Mouse (Mus musculus) limb, embryonic 12.5 days (tissue): ENCODE results near the gene Olfr1440. TPM values are rescaled to one million over a fixed set of nuclear protein-coding genes. Genes with fewer than 3 reads are reported as not detected.

Experiments used
- ATAC-seq: fragments of 200-750 bp; cut with Nextera tagmentation; 2 replicates; pipeline ENCODE4 v1.8.0; 2017; ENCODE audit warnings: low read depth, moderate TSS enrichment; ENCODE audit not compliant: insufficient number of reproducible peaks, insufficient read depth, low FRiP score, low TSS enrichment
- H3K27ac ChIP-seq: fragments of 300-500 bp; sonication (generic); 2 replicates; pipeline ENCODE4 v1.5.1; 2016; ENCODE audit warnings: mild to moderate bottlenecking, moderate library complexity
- H3K27me3 ChIP-seq: fragments of 300-500 bp; sonication (generic); 2 replicates; pipeline ENCODE4 v1.6.1; 2016; ENCODE audit warnings: mild to moderate bottlenecking, moderate library complexity
- H3K36me3 ChIP-seq: fragments of 300-500 bp; sonication (generic); 2 replicates; pipeline ENCODE4 v1.6.1; 2016; ENCODE audit warnings: mild to moderate bottlenecking, moderate library complexity
- H3K4me1 ChIP-seq: fragments of 300-500 bp; sonication (generic); replicated peaks from 2 replicates; pipeline ENCODE4 v1.6.1; 2016
- H3K4me2 ChIP-seq: fragments of 300-500 bp; sonication (generic); 2 replicates; pipeline ENCODE4 v1.6.1; 2016; ENCODE audit warnings: mild to moderate bottlenecking, moderate library complexity
- H3K4me3 ChIP-seq: fragments of 300-500 bp; sonication (generic); replicated peaks from 2 replicates; pipeline ENCODE4 v1.5.1; 2016; ENCODE audit warnings: mild to moderate bottlenecking
- H3K9ac ChIP-seq: fragments of 300-500 bp; sonication (generic); replicated peaks from 2 replicates; pipeline ENCODE4 v1.6.1; 2016; ENCODE audit warnings: mild to moderate bottlenecking, moderate library complexity
- H3K9me3 ChIP-seq: fragments of 300-500 bp; sonication (generic); 2 replicates; pipeline ENCODE4 v1.6.1; 2016; ENCODE audit warnings: mild to moderate bottlenecking, moderate library complexity
- WGBS: fragments of 180-500 bp; shearing (Covaris S2); methylation state at CpG from one replicate; pipeline ENCODE4 v1.1.7; 2016; 5-methylcytosine and 5-hydroxymethylcytosine counted together
- polyA plus RNA-seq: library from polyadenylated mRNA; unstranded; fragments of >200 nt; fragmentation: Nextera tagmentation; extraction: Ambion mirVana; gene quantifications from 2 replicates; pipeline ENCODE4 v1.2.1, GENCODE M21; 2016

Gene Olfr1440
- polyA plus RNA-seq, 1 experiment from 2014 or later = not detected

- Histone ChIP-seq H3K9me3 (no peaks in the 10 kb centered on the region), H3K4me3 (no peak overlapping the region), H3K36me3 (no peaks in the 10 kb centered on the region), H3K27me3 (no peaks in the 10 kb centered on the region), H3K4me2 (no peak overlapping the region), H3K27ac (no peak overlapping the region), H3K4me1 (no peaks in the 10 kb centered on the region), H3K9ac (no peak overlapping the region)
- 84% methylated on average over 4 of the region's 4 CpGs for WGBS
- no peak for ATAC-seq
These were observed 48.9 kb downstream of the Olfr1440 start for GRCm38 (mm10) chr19:12435750-12436524.

- H3K27me3 ChIP-seq = no peaks in the 10 kb centered on the region
- H3K27ac ChIP-seq = no peak overlapping the region
- H3K9ac ChIP-seq = no peak overlapping the region
- no peak overlapping the region for H3K4me2 ChIP-seq
- H3K36me3 ChIP-seq = no peaks in the 10 kb centered on the region
- no peaks in the 10 kb centered on the region for H3K9me3 ChIP-seq
- 42% methylated on average over 1 of the region's 1 CpGs for WGBS
- H3K4me3 ChIP-seq = no peak overlapping the region
- no peak for ATAC-seq
- H3K4me1 ChIP-seq = no peaks in the 10 kb centered on the region
These were observed 52.5 kb downstream of the Olfr1440 start for GRCm38 (mm10) chr19:12439581-12439980.

GRCm38 (mm10) chr19:12440103-12440725, 53.1 kb downstream of the Olfr1440 start:
- H3K4me1 ChIP-seq = no peaks in the 10 kb centered on the region
- H3K27me3 ChIP-seq = no peaks in the 10 kb centered on the region
- WGBS = 75% methylated on average over 5 of the region's 5 CpGs
- H3K4me3 ChIP-seq = no peak overlapping the region
- no peak overlapping the region for H3K4me2 ChIP-seq
- no peaks in the 10 kb centered on the region for H3K36me3 ChIP-seq
- H3K9ac ChIP-seq = no peak overlapping the region
- H3K27ac ChIP-seq = no peak overlapping the region
- H3K9me3 ChIP-seq = no peaks in the 10 kb centered on the region
- no peak for ATAC-seq

- 76% methylated on average over 4 of the region's 4 CpGs for WGBS
- Histone ChIP-seq H3K9me3 (no peaks in the 10 kb centered on the region), H3K4me2 (no peak overlapping the region), H3K27ac (no peak overlapping the region), H3K4me3 (no peak overlapping the region), H3K36me3 (no peaks in the 10 kb centered on the region), H3K4me1 (no peaks in the 10 kb centered on the region), H3K9ac (no peak overlapping the region), H3K27me3 (no peaks in the 10 kb centered on the region)
- no peak for ATAC-seq
These were observed 55.5 kb downstream of the Olfr1440 start for GRCm38 (mm10) chr19:12442560-12442959.

GRCm38 (mm10) chr19:12445014-12445413, 57.9 kb downstream of the Olfr1440 start:
- H3K4me1 ChIP-seq = no peaks in the 10 kb centered on the region
- no peak overlapping the region for H3K4me3 ChIP-seq
- no peaks in the 10 kb centered on the region for H3K9me3 ChIP-seq
- 82% methylated on average over 3 of the region's 3 CpGs for WGBS
- H3K27ac ChIP-seq = no peak overlapping the region
- no peaks in the 10 kb centered on the region for H3K36me3 ChIP-seq
- H3K4me2 ChIP-seq = no peak overlapping the region
- no peaks in the 10 kb centered on the region for H3K27me3 ChIP-seq
- no peak for ATAC-seq
- no peak overlapping the region for H3K9ac ChIP-seq

Other genes with a start within 250 kb of the Olfr1440 start
- gene Olfr1555-ps1, start 217.2 kb upstream of the Olfr1440 start, polyA plus RNA-seq = not detected in 2 replicates
- gene Olfr1431, start 186.6 kb upstream of the Olfr1440 start, polyA plus RNA-seq = not detected in 2 replicates
- gene Olfr1432, start 154.7 kb upstream of the Olfr1440 start, polyA plus RNA-seq = not detected in 2 replicates
- gene Olfr262, start 145.6 kb upstream of the Olfr1440 start, polyA plus RNA-seq = not detected in 2 replicates
- not detected in 2 replicates for gene Olfr235, start 126.2 kb upstream of the Olfr1440 start, polyA plus RNA-seq
- not detected in 2 replicates for gene Olfr1434, start 107.4 kb upstream of the Olfr1440 start, polyA plus RNA-seq
- not detected in 2 replicates for gene Olfr1436, start 88.1 kb upstream of the Olfr1440 start, polyA plus RNA-seq
- not detected in 2 replicates for gene Olfr1437, start 62.2 kb upstream of the Olfr1440 start, polyA plus RNA-seq
- gene Olfr1438-ps1, start 51.4 kb upstream of the Olfr1440 start, polyA plus RNA-seq = not detected in 2 replicates
- not detected in 2 replicates for gene Olfr1441, start 30.2 kb downstream of the Olfr1440 start, polyA plus RNA-seq
- not detected in 2 replicates for gene Pfpl, start 40.6 kb downstream of the Olfr1440 start, polyA plus RNA-seq
- gene Mpeg1, start 73.5 kb downstream of the Olfr1440 start, polyA plus RNA-seq = 0.22 and 0.25 TPM in 2 replicates
- 5.2 and 5.6 TPM in 2 replicates for gene Dtx4, start 114.2 kb downstream of the Olfr1440 start, polyA plus RNA-seq
- 18.4 and 20.2 TPM in 2 replicates for gene Fam111a, start 158.5 kb downstream of the Olfr1440 start, polyA plus RNA-seq
- not detected in 2 replicates for gene Gm4952, start 212.7 kb downstream of the Olfr1440 start, polyA plus RNA-seq
- gene Glyat, start 246.0 kb downstream of the Olfr1440 start, polyA plus RNA-seq = not detected in 2 replicates